Comparison of ENCODE assay signal across 17 mouse cellular contexts in the genomic region with DNA sequence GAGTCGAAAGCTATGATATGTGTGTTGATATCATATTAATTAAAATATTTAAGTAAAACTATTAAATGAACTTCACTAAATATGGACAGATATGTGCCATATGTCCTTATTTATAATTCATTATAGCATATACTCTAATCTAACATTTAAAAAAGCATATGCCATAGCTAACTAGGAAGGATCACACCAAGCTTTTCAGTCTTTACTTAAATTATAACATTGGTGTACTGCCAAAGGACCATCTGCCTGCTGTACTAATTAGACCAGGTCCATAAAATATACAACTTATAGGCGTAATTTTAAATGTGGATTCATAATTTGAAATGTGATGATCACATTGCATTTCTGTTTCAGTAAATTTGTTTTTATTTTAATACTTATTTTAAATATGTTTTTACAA.
DNase-seq lines count a peak whose midpoint lies in the region; ATAC-seq and TF ChIP-seq lines count a peak whose summit lies in the region.
"Had no signal": no experiment of that assay in that cellular context is flagged by ENCODE, and none has a peak within 500 bp of the region (broad histone marks: within the 10 kb centered on the region; RNA-seq: fewer than 3 reads in every experiment).

No protein-coding gene starts in this region.

- H3K9ac ChIP-seq in forebrain, embryonic 14.5 days (ENCODE audit: low read length), result no peak overlapping the region
- no peak overlapping the region for H3K9ac ChIP-seq in forebrain, embryonic 12.5 days
- no peak overlapping the region for H3K9ac ChIP-seq in forebrain, postnatal 0 days
- no peak overlapping the region for H3K9ac ChIP-seq in midbrain, embryonic 16.5 days (ENCODE audit: low read depth, low read length)
- H3K9ac ChIP-seq: embryonic facial prominence, embryonic 12.5 days had no signal

- WGBS in forebrain, embryonic 14.5 days, result 77% methylated on average over 2 of the region's 2 CpGs
- WGBS in forebrain, embryonic 12.5 days, result 88% methylated on average over 2 of the region's 2 CpGs
- whole genome bisulfite sequencing in forebrain, postnatal 0 days, result 65% methylated on average over 2 of the region's 2 CpGs
- WGBS in cerebellum, adult 2 months, result 63% methylated on average over 2 of the region's 2 CpGs
- 94% methylated on average over 2 of the region's 2 CpGs for WGBS in midbrain, embryonic 16.5 days

- peak; percentile 68 for DNase-seq in forebrain, embryonic 14.5 days (ENCODE audit: low spot score)
- DNase-seq in brain, embryonic 14.5 days (ENCODE audit: low read depth), result peak; percentile 77
- peak; percentile 14 for DNase-seq in brain, embryonic 18.5 days (ENCODE audit: low read depth, low spot score)
- peak; percentile 14 for DNase-seq in forebrain, postnatal 0 days
- no peak for DNase-seq in cerebellum, adult 2 months
- DNase-seq: adrenal gland, adult 2 months; adrenal gland, postnatal 10 days; adrenal gland, postnatal 25 days; cerebellum, adult 11 months; cerebellum, adult 18-20 months; cerebellum, adult 9-10 months; cerebellum, postnatal 10 days; cerebellum, postnatal 25 days had no signal

- TF ChIP-seq CTCF in brain, embryonic 14.5 days (IDR thresholded peaks at IDR 0.05; ENCODE audit: borderline replicate concordance, extremely low read depth, insufficient read depth, insufficient read length), result no peak
- TF ChIP-seq CTCF in forebrain, postnatal 0 days (IDR thresholded peaks at IDR 0.05; ENCODE audit: low read depth), result no peak
- no peak for TF ChIP-seq CTCF in cerebellum, adult 2 months (IDR thresholded peaks at IDR 0.05; ENCODE audit: borderline replicate concordance, insufficient read depth, low read depth, low read length)

- H3K4me3 ChIP-seq in forebrain, embryonic 14.5 days (ENCODE audit: low read depth, low read length), result no peak overlapping the region
- H3K4me3 ChIP-seq in forebrain, embryonic 12.5 days (replicated peaks), result no peak overlapping the region
- H3K4me3 ChIP-seq in forebrain, postnatal 0 days (ENCODE audit: low read depth, low read length), result no peak overlapping the region
- H3K4me3 ChIP-seq in cerebellum, adult 2 months (replicated peaks; ENCODE audit: insufficient read depth, low read depth, low read length), result no peak overlapping the region
- H3K4me3 ChIP-seq in midbrain, embryonic 16.5 days (ENCODE audit: low read depth, low read length), result no peak overlapping the region
- H3K4me3 ChIP-seq: embryonic facial prominence, embryonic 10.5 days; embryonic facial prominence, embryonic 12.5 days had no signal

- no peaks in the 10 kb centered on the region for H3K36me3 ChIP-seq in forebrain, embryonic 14.5 days (ENCODE audit: control insufficient read depth, insufficient read depth, low read length)
- no peaks in the 10 kb centered on the region for H3K36me3 ChIP-seq in forebrain, embryonic 12.5 days (replicated peaks)
- H3K36me3 ChIP-seq in forebrain, postnatal 0 days (ENCODE audit: insufficient read depth), result no peaks in the 10 kb centered on the region
- H3K36me3 ChIP-seq in midbrain, embryonic 16.5 days (ENCODE audit: control insufficient read depth, insufficient read depth, low read length), result no peaks in the 10 kb centered on the region
- H3K36me3 ChIP-seq: embryonic facial prominence, embryonic 10.5 days; embryonic facial prominence, embryonic 12.5 days had no signal

- H3K4me2 ChIP-seq in forebrain, embryonic 14.5 days (ENCODE audit: low read length), result no peak overlapping the region
- no peak overlapping the region for H3K4me2 ChIP-seq in forebrain, embryonic 12.5 days
- no peak overlapping the region for H3K4me2 ChIP-seq in forebrain, postnatal 0 days (ENCODE audit: low read depth)
- H3K4me2 ChIP-seq in midbrain, embryonic 16.5 days (ENCODE audit: low read length), result no peak overlapping the region
- H3K4me2 ChIP-seq: embryonic facial prominence, embryonic 12.5 days had no signal

- no peak overlapping the region for H3K27ac ChIP-seq in forebrain, embryonic 14.5 days (ENCODE audit: low read depth, low read length)
- no peak overlapping the region for H3K27ac ChIP-seq in forebrain, embryonic 12.5 days
- no peak overlapping the region for H3K27ac ChIP-seq in forebrain, postnatal 0 days (ENCODE audit: low read depth, low read length)
- no peak overlapping the region for H3K27ac ChIP-seq in cerebellum, adult 2 months (ENCODE audit: insufficient read depth, low read length)
- no peak overlapping the region for H3K27ac ChIP-seq in midbrain, embryonic 16.5 days (ENCODE audit: low read length)
- H3K27ac ChIP-seq: embryonic facial prominence, embryonic 10.5 days; embryonic facial prominence, embryonic 12.5 days had no signal

- H3K9me3 ChIP-seq in forebrain, embryonic 14.5 days (replicated peaks; ENCODE audit: control insufficient read depth, low read length), result no peaks in the 10 kb centered on the region
- no peaks in the 10 kb centered on the region for H3K9me3 ChIP-seq in forebrain, embryonic 12.5 days
- H3K9me3 ChIP-seq in forebrain, postnatal 0 days (ENCODE audit: low read length), result no peaks in the 10 kb centered on the region
- H3K9me3 ChIP-seq in midbrain, embryonic 16.5 days (replicated peaks; ENCODE audit: control insufficient read depth, low read length, poor library complexity, severe bottlenecking), result no peaks in the 10 kb centered on the region
- H3K9me3 ChIP-seq: embryonic facial prominence, embryonic 10.5 days; embryonic facial prominence, embryonic 12.5 days had no signal

- no peaks in the 10 kb centered on the region for H3K27me3 ChIP-seq in forebrain, embryonic 14.5 days (replicated peaks; ENCODE audit: control insufficient read depth, insufficient read depth, low read length)
- H3K27me3 ChIP-seq in forebrain, embryonic 12.5 days, result no peaks in the 10 kb centered on the region
- no peaks in the 10 kb centered on the region for H3K27me3 ChIP-seq in forebrain, postnatal 0 days (ENCODE audit: insufficient read depth, low read length)
- no peaks in the 10 kb centered on the region for H3K27me3 ChIP-seq in cerebellum, adult 2 months (ENCODE audit: control insufficient read depth, insufficient read depth, low read length)
- no peaks in the 10 kb centered on the region for H3K27me3 ChIP-seq in midbrain, embryonic 16.5 days (ENCODE audit: control insufficient read depth, insufficient read depth, low read depth, low read length)
- H3K27me3 ChIP-seq: embryonic facial prominence, embryonic 12.5 days had no signal

- no peak for TF ChIP-seq POLR2A in brain, embryonic 14.5 days (IDR thresholded peaks at IDR 0.05; ENCODE audit: borderline replicate concordance, extremely low read depth, insufficient read depth, insufficient read length, poor library complexity, severe bottlenecking)
- no peak for TF ChIP-seq POLR2A in cerebellum, adult 2 months (IDR thresholded peaks at IDR 0.05; ENCODE audit: borderline replicate concordance, insufficient read depth, low read length)

- ATAC-seq in forebrain, embryonic 14.5 days, result peak; percentile 69; the same call in 1 of the 2 replicates
- ATAC-seq in forebrain, embryonic 12.5 days (ENCODE audit: low FRiP score), result no peak
- ATAC-seq in forebrain, postnatal 0 days, result peak; percentile 42; the same call in 1 of the 2 replicates
- no peak for ATAC-seq in midbrain, embryonic 16.5 days

- no peaks in the 10 kb centered on the region for H3K4me1 ChIP-seq in forebrain, embryonic 14.5 days (ENCODE audit: control insufficient read depth, insufficient read depth, low read length)
- no peaks in the 10 kb centered on the region for H3K4me1 ChIP-seq in forebrain, embryonic 12.5 days
- no peaks in the 10 kb centered on the region for H3K4me1 ChIP-seq in forebrain, postnatal 0 days (ENCODE audit: insufficient read depth)
- H3K4me1 ChIP-seq in cerebellum, adult 2 months (ENCODE audit: control insufficient read depth, insufficient read depth, low read length), result no peaks in the 10 kb centered on the region
- no peaks in the 10 kb centered on the region for H3K4me1 ChIP-seq in midbrain, embryonic 16.5 days (ENCODE audit: control insufficient read depth, insufficient read depth, low read length)
- H3K4me1 ChIP-seq: embryonic facial prominence, embryonic 10.5 days; embryonic facial prominence, embryonic 12.5 days had no signal

Comparison
In these comparisons a context has a peak if more than half of its experiments do, and no peak if none do; other contexts are left out.
1. ATAC-seq: peak in forebrain, embryonic 14.5 days (single experiment) and forebrain, postnatal 0 days (single experiment); none in forebrain, embryonic 12.5 days (single experiment) and midbrain, embryonic 16.5 days (single experiment).
2. DNase-seq: peak in forebrain, embryonic 14.5 days (single experiment), brain, embryonic 14.5 days (single experiment), brain, embryonic 18.5 days (single experiment) and forebrain, postnatal 0 days (single experiment); none in cerebellum, adult 2 months (0 of 2).